Mouse (Mus musculus) Muller cell, postnatal 12 days (primary cell): Measurements from ENCODE around the gene Xylt1.
A peak's percentile ranks its signal among the peaks of the same experiment; 100 is the strongest.

Experiments
- DNase-seq: peaks from one replicate; pipeline ENCODE4 v3.0.0-alpha.2; 2015; ENCODE audit errors: inconsistent ontology term

Xylt1 gene

DNA sequence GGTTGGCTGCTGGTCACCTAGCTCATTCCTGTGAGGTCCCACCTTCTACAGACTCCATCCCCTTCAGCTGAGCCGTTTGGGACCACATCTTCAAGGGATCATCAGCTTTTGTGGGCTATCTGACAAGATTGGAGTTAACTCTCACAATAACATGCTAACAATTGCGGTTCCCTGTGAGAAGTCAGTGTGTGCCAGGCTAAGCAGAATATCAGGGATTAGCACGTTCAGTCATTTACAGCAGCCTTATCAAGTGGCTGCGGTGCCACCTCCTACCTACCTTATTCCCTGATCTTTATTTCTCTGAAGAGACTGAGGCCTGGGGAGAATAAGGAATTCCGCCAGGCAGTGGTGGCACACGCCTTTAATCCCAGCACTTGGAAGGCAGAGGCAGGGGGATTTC is 13.6 kb downstream of the Xylt1 start:
- DNase-seq = no peak

DNA sequence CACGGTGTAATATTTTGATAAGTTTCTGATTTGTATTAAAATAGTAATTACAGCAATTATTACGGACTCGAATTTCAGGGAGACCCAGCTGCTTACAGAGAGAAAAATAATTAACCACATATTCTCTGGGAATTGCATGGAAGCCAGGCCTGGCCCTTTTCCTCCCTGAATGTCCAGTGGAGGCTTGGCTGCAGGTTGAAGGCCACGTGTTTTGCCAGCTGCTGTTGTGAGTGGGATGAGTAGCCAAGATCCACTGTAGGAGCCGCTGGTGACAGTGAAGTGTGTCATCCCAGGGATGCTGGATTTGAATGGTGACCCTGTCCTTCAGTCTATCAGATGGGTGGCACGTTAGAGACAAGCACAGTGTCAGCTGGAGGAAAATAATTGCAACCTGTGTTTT is 14.7 kb downstream of the Xylt1 start:
- DNase-seq = no peak

DNA sequence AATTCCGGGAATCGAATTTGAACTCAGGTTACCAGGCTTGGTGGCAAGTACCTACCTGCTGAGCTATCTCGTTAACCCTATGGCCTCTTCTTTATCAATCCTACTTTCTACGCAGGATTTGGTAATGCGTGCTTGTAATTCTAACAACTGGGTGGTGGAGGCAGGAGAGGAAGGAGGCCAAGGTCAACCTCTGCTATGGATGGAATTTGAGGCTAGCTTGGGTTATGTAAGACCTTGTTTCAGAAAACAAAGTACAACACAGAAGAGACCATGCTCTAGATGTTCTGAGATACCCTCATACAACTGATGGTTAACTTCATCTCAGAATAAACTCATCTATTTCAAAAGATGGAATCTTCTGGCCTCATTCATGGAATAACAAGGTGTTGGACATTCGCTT is 17.1 kb downstream of the Xylt1 start:
- no peak for DNase-seq

DNA sequence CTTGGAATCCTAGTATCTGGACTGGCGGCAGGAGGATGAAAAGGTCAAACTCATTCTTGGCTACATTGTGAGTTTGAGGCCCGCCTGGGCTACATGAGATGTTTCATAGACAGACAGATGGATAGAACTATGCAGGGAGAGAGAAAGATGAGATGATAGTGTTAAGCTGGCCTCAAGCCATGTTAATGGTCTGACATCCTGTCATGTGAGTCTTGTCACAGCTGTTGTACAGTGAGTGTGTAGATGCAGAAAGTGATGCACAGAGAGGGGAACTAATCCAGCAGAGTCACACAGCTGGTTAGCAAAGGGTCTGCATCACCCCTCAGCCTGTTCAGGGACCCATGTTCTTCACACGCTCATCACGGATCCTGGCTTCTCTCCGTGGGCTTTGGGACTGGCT is 19.2 kb downstream of the Xylt1 start:
- no peak for DNase-seq

DNA sequence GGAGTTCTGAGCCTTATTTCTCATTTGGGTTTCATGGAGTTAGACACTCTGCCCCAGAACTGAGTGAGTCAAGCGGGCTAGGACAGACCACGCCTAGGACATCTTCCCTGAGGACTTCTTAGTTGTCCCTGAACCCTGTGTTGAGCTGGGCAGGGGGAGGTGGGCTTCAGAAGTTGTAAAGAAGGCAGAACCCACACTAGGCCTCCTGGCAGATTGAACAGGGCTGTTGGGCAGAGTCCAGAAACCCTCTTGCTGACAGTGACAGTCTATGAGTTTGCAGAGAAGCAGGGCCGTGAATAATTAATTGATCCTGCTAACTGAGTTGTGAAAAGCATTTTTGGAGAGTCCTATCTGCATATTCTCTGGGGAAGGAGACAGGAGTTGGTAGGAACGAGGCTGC is 20.8 kb downstream of the Xylt1 start:
- DNase-seq = peak; percentile 39

DNA sequence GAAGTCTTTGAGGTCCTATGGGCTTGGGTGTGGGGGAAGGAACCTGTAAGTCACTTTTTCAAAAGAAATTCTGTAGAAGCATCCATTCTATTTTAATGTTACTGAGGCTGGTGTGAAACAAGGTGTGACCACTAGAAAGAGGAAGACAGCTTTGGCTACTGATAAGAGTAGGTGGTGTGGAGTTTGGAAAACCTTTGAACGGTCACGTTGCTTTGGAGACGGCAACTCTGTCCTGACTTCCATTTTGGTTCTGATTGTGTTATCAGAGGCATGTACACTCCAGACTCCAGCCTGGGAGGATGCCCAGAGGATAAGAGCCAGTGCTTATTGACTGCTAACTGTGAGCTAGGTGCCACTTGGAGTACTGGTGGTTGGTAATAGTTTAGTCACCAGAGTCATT is 25.6 kb downstream of the Xylt1 start:
- DNase-seq = no peak

DNA sequence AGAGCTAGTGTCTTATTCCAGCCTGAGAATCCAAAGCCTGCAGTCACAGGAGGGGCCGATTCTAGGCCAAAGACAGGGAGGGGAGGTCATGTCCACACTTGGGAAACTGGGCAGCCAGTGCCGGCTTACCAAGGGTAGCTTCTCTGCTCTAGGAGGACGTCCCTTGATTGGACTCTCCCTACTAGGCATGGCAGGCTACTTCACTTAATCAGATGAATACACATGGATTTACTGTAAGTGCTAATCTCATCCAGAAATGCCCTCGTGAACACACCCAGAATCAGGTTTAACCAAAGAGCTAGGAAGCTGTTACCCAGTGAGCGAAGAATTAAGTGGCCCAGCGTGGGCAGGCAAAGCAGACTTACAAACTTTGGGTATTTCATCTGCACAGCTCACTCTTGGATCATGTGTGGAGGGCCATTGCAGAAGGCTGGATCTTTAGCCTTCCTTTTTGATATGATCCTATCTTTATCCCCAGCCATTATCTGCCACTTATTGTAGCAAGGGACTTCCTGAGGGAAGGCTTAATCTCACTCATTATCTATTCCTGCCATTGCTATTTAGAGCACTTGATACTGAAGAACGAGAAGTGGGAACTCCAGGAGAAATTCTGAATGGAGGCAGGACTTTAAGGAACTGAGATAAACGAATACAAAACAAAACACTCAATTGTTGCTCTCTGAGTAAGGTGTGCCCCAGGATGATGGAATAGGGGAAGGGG is 28.6 kb downstream of the Xylt1 start:
- no peak for DNase-seq

DNA sequence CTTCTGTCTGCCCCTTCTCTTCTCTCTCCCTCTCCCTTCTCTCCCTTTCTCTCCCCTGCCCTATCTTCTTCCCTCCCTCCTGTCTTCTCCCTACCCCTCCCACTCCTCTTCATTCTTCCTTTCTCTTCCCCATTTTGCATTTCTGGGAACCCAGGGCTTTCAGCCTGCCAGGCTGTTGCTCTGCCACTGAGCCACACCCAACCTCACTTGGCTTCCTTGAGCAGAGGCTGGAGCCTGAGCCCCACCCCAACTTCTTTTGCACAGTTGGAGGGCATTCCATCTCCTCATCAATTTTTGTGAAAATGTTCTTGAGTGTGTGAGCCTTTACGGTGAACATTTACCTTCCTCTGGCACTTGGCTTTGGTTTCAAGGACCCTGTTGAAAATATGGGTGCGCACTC is 31.1 kb downstream of the Xylt1 start:
- DNase-seq = no peak

DNA sequence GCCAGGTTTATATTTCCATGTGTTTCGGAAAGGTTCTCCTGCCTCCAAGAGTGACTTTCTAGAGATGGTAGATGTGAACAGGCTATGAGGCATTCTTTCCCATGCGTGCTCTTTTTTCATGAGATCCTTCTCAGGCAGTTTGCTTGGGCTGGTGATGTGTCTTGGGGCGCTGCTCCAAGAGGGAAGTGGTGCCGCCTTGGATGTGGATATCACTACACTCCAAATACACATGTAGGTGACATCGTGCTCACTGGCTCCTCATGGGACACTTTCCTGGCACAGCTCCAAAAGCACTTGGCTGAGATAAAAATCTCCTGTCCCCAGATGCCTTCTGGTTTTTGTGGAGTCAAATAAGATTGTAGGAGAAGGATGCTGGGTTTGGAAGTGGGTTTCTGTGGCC is 31.6 kb downstream of the Xylt1 start:
- DNase-seq = no peak

DNA sequence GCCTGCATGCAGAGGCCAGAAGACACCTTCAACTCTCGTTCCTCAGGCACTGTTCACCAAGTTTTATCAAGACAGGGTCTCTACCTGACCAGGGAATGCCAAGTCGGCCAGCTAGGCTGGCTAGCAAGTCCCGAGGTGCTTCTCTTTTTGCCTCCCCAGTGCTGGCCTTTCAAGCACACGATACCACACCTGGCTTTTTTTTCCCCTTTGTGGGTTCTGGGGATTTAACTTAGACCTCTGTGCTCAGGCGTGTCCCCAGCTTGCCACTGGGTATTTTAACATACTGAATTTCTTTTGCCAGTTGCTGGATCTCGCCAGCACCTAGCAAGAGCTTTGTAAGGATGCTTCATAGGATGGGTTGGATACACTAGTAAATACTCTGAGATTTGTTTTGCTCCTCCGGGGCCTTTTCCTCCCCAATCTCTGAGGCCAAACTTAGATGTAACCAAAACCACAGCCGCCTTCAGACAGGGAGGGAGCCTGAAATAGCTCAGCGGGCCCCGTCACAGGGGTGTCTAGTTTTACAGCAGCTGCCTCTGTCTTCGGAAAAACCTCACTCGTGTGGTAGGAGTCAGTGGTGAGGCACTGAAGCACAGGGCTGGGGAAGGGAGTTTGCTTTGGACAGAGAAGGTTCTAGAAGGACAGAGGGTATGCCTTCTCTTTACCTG is 33.7 kb downstream of the Xylt1 start:
- no peak for DNase-seq

DNA sequence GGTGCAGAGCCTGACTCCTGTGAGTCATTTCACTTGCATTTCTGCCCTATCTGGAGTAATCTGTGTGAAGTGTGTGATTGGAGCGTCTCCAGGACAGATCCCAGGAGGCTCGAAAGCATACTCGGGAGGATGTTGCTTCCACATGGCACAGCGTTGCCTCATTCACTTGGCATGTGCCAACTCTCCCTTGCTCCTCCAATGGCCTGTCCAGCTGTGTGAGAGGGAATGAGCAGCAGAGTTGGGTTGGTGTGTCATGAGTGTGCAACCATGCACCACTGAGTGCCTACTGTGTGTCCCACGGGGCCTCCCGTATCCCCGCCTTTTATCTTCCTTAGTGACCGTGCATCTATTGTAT is 34.2 kb downstream of the Xylt1 start:
- no peak for DNase-seq

DNA sequence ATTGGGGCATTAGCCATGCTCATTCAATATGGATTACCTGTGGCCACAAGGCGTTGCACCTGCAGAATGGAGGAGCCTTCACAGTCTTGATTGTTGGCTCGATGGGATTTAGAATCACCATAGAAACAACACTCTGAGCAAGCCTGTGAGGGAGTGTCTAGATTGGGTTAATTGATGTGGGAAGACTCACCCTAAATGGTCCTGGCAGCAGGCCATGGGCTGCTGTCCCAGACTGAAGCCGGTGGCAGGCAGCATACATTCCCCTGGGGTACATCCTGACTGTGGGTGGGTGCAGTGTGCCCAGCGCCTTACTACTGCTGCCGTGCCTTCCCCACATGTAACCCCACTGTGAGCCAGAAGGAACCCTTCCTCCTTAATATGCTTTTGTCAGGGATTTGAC is 38.3 kb downstream of the Xylt1 start:
- DNase-seq = peak; percentile 67

DNA sequence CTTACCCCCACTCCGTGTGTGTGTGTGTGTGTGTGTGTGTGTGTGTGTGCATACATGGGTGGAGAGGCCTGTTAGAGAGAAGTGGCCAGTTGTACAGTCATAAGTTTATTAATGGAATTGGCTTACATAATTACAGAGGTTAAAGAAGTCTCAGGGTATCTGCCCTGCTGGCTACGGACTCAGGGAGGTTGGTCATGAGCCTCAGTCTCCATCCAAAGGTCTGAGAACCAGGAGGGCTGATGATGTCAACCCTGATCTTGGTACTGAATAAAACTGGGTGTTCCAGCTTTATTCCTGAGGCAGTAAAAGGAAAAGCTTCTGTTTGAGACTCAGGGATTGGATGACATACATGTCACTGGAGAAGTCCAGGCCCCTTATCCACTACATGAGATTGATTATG is 39.1 kb downstream of the Xylt1 start:
- DNase-seq = no peak

DNA sequence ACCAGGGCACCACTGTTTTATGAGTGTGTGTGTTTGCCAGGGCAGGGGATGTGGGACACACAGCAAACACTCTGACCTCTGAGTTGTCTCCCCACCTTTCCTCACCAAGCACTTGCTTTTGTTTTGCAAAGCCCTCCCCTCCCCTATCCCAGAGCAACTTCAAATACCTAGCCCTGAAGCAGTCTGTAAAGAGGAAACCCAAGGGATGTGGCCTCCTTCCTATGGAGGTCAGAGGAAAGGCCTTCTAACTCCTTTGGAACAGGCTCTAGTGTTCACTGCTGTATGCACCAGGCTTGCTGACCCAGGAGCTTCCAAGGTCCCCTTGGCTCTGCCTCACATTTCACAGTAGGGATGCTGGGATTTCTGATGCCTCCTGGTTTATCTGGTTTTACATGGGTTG is 39.5 kb downstream of the Xylt1 start:
- DNase-seq = no peak

DNA sequence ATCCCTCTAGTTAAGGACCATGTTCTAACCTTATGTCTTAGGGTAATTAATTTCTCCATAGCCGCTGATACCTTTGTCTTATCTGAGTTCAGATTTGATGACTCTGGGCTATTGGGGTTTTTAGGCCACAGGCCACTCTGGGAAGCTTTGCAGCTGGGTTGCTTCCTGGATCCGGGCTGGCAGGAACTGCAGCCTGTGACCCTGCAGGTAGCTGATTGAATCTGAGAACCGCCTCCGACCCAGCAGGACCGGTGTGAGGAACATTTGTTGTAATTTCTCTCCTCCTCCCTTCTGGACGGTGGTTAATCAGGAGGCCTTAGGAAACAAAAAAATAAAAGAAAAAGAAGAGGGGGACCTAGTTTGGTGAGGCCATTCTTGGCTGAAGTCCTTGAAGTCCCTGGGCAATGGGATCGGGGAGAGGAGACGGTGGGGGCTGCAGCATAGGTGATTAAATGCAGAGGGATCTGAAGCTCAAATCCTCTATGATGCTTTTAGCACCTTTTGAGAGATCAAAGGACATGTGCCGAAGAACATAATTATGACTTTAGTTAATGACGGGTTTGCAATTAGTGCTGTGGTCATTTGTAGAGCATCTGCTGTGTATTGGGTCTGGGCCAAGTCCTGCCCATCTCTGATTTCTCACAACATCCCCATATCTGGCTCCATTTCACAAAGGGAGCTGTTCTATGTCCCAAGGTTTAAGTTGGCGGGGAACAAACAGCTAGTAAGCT is 40.2 kb downstream of the Xylt1 start:
- no peak for DNase-seq

DNA sequence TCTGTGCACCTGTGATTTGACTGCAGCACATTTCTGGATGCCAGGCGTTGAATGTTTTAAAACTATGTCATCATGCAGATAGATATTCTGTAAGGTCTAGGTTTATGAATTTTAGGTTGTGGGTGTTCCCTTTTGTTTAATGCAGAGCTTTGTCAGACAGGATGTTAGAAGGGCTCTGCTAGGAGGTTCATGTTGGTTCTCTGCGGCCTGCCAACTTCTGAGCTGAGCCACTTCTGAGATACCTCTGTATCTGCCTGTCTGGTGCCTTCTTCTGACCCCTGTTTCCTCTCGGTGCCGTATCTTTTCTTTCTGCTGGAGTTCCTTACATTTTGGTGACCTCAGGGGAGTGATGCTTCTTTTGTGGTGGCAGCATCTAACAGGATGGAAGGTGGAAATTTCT is 44.1 kb downstream of the Xylt1 start:
- no peak for DNase-seq

DNA sequence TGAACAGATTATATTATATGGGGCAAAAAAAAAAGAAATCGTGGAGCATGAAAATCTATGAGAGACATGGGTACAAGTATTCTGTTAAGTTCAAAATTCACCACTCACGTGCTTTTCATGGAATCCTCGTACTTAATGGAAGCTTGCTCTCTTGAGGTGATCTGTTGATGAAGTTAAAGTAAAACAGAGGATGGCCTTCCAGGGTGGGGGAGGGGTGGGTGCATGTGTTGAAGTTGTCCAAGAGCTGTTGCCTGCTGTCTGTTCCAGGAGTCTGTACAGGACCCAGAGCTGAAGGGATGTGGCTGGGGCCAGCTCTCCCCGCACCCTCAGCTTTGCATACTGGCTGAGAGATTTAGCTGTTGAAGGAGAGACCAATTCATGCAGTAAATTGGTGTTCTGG is 45.6 kb downstream of the Xylt1 start:
- no peak for DNase-seq

DNA sequence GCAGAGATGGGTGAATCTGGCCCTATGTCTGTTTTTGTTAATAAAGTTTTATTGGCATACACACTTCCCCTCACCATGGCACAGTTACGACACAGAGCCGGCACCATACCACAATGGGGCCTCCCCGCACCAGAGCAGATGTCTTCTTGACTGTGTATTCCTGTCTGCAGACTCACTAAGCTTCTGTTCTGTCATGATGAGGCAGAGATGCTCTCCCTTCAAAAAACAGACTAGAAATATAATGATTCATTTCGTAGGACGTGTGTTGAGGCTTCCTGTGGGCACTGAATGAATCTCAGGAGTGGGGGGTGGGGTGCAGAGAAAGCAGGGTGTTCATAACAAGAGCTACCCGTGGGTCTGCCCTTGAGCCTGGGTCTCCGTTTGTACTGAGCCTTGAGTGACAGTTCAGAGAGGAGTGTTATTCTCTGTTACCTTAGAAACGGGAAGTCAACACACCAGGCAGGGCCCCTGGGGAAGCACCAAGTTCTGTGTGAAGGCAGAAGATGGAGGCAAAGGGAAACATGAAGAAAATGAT is 48.0 kb downstream of the Xylt1 start:
- DNase-seq = no peak

DNA sequence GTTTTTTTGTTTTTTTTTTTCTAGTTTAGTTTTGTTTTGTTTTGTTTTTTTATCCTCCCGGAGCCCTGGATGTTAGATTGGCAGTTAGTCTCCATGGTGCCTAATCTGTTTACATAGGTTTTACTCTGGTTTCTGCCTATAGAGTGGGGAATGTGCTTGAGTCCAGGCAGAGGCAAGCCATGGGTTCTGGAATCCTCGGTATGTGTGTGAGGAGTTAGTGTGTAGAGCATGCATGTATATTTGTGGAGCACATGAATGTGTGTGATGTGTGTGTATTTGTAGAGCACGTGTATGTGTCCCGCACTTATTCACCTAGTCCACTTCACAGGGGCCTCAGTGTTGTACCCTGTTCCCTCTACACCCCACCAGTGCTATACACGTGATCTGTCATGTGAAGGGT is 48.7 kb downstream of the Xylt1 start:
- no peak for DNase-seq

DNA sequence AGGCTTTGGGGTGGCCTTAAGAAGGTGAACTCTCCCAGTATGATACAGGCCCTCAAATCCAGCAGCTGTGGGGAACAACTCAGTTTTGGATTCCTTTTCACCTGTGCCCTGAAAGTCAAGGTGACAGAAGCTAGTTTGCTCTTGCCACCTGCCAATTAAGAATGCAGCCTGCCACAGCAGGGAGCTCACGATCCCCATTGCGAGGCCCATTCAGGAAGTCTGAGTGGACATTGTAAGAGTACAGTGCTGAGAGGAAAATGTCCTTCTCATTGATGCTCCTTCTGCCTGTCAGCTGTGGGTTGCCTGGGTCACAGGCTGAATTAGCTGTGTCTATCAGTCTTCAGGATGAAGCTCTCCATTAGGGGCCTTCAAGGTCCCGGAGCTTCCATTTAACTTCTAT is 49.1 kb downstream of the Xylt1 start:
- DNase-seq = no peak

DNA sequence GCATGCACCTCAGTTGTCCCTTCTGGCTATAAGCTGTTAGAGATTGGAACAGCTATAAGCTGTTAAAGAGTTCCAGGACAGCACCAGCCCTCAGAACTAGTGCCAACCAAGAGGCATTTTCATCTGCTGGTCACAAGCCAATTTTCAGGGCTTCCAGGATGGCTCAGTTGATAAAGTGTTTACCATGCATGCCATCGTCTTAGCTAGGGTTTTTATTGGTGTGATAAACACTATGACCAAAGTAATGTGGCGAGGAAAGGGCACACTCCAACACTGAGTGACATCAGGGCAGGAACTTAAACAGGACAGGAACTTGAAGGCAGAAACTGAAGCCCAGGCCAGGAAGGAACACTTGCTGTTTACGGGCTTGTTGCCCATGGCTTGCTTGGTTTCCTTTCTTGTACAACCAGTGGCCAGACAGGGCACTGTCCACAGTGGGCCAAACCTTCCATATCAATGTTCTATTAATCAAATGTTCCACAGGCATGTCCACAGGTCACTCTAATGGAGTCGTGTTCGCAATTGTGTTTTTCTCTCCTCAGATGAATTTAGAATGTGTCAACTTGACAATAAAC is 49.7 kb downstream of the Xylt1 start:
- no peak for DNase-seq

DNA sequence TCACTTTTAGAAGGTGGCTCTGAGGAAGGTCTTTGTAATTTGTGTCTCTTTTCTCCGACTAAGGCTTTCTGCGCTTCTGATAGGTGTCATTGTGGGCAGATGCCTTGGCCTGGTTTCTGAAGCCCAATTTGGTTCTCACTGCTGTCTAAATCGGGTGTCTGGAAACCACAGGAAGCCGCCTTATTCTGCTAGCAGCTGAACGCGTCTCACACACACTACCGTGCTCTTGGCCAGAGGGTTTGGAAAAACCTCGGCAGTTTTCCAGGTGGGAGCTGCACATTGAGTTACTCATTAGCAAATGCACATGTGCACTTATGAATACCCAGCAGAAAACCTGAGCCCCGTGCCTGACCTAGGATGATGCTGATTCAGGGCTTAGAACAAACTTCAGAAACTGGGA is 52.9 kb downstream of the Xylt1 start:
- DNase-seq = no peak

DNA sequence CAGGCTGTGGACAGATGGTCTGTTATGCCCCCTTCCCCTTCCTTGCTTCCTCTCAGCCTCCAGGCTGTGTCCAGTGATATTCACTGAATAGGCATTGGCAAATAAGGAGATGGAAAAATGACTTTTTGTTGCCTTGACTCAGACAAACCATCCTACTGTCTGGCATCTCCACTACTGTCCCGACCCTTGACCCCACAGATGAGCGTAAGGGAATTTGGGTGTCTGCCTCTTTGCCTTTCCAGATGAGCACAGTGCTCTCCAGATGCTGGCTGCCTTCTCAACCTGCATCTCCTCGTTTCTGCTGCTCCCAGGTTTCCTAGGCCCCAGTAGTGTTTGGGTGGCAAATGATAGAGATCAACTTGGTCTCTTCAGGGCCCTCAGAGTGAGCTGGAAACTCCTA is 54.3 kb downstream of the Xylt1 start:
- no peak for DNase-seq
